Mouse (Mus musculus): ENCODE measurements around the gene Yars.

Gene Yars

GRCm38 (mm10) chr4:129227985-129228381, 38.4 kb downstream of the Yars start:
- DNase-seq (ENCODE audit: low spot score) = no peak

- DNase-seq (ENCODE audit: low spot score) = no peak
These were observed 41.4 kb downstream of the Yars start for GRCm38 (mm10) chr4:129230926-129231325.

GRCm38 (mm10) chr4:129231594-129232450, 42.3 kb downstream of the Yars start:
- no peak for DNase-seq (ENCODE audit: low spot score)

GRCm38 (mm10) chr4:129232561-129233360, 43.2 kb downstream of the Yars start:
- DNase-seq (ENCODE audit: low spot score) = no peak

- no peak for DNase-seq (ENCODE audit: low spot score)
These were observed 44.9 kb downstream of the Yars start for GRCm38 (mm10) chr4:129234488-129234887.

- DNase-seq (ENCODE audit: low spot score) = no peak
These were observed 45.6 kb downstream of the Yars start for GRCm38 (mm10) chr4:129235147-129235546.

- no peak for DNase-seq (ENCODE audit: low spot score)
These were observed 46.8 kb downstream of the Yars start for GRCm38 (mm10) chr4:129236236-129236813.

- no peak for DNase-seq (ENCODE audit: low spot score)
These were observed 48.4 kb downstream of the Yars start for GRCm38 (mm10) chr4:129237843-129238441.

GRCm38 (mm10) chr4:129238579-129239016, 49.0 kb downstream of the Yars start:
- DNase-seq (ENCODE audit: low spot score) = no peak

- DNase-seq (ENCODE audit: low spot score) = no peak
These were observed 49.5 kb downstream of the Yars start for GRCm38 (mm10) chr4:129239075-129239474.

GRCm38 (mm10) chr4:129241898-129242297, 52.3 kb downstream of the Yars start:
- DNase-seq (ENCODE audit: low spot score) = no peak

GRCm38 (mm10) chr4:129242327-129242726, 52.8 kb downstream of the Yars start:
- no peak for DNase-seq (ENCODE audit: low spot score)

GRCm38 (mm10) chr4:129242761-129243160, 53.2 kb downstream of the Yars start:
- no peak for DNase-seq (ENCODE audit: low spot score)

- no peak for DNase-seq (ENCODE audit: low spot score)
These were observed 55.2 kb downstream of the Yars start for GRCm38 (mm10) chr4:129244802-129245201.

- DNase-seq (ENCODE audit: low spot score) = no peak
These were observed 57.1 kb downstream of the Yars start for GRCm38 (mm10) chr4:129246360-129247301.

- DNase-seq (ENCODE audit: low spot score) = no peak
These were observed 58.1 kb downstream of the Yars start for GRCm38 (mm10) chr4:129247381-129248242.

- no peak for DNase-seq (ENCODE audit: low spot score)
These were observed 58.7 kb downstream of the Yars start for GRCm38 (mm10) chr4:129248243-129248767.

- no peak for DNase-seq (ENCODE audit: low spot score)
These were observed 59.7 kb downstream of the Yars start for GRCm38 (mm10) chr4:129249288-129249687.

- DNase-seq (ENCODE audit: low spot score) = no peak
These were observed 61.4 kb downstream of the Yars start for GRCm38 (mm10) chr4:129250759-129251481.

Data from layer of hippocampus, adult 9-10 months (tissue).